ENCODE assay signal across 9 mouse cellular contexts in the genomic region with DNA sequence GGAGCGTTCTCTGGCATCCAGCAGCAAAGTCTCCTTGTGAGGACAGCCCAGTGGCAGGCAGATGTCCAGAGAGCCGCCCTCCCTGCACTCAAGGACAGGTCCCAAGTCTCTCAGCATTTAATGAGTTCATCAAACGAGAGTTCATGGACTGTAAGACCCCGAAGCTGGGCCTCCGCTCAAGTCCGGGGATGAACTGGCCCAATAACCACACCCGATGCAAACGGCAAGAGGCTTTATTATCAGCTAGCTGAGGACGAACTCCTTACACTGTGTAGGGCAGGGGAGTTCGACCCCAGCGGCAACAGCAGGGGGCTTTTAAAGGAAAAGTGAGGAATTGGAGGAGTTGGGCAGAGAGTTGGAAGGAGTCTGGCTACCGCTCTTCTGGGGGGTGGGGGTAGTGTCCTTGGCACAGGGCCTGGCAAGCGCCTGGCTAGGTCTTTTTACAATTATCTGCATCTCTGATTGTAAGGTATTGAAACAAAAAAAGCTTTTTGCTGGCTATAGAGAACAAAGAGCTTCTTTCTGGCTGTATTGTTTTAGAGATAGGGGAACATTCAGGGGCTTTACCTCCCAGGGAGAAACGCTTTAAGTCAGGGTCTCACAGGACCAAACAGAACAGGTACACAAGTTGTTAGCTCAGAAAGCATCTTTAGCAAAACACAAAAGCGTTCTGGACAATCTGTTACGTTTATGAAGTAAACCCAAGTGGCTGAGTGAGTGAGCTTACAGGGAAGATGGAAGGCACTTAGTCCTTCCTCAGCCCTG.
DNase-seq lines count a peak whose midpoint lies in the region; ATAC-seq and TF ChIP-seq lines count a peak whose summit lies in the region.
"Had no signal": no experiment of that assay in that cellular context is flagged by ENCODE, and none has a peak within 500 bp of the region (broad histone marks: within the 10 kb centered on the region; RNA-seq: fewer than 3 reads in every experiment).

No protein-coding gene starts in this region.

- peak overlapping the region; percentile 7; the same call in 1 of the 2 replicates for H3K27ac ChIP-seq in limb, embryonic 15.5 days
- no peak overlapping the region for H3K27ac ChIP-seq in limb, embryonic 10.5 days
- H3K27ac ChIP-seq in heart, embryonic 15.5 days: peak overlapping the region; percentile 72
- no peak overlapping the region for H3K27ac ChIP-seq in midbrain, postnatal 0 days (ENCODE audit: low read depth, low read length)
- H3K27ac ChIP-seq: macrophage had no signal

- peaks cover 7% of the 10 kb centered on the region for H3K4me1 ChIP-seq in limb, embryonic 15.5 days
- H3K4me1 ChIP-seq in limb, embryonic 10.5 days: no peaks in the 10 kb centered on the region
- H3K4me1 ChIP-seq in heart, embryonic 15.5 days (replicated peaks): peaks cover 22% of the 10 kb centered on the region
- H3K4me1 ChIP-seq in midbrain, postnatal 0 days (ENCODE audit: insufficient read depth, low read length): 0 out of 2 replicates have a peak, but pooled peaks cover 4% of the 10 kb centered on the region

- TF ChIP-seq CTCF in brain, embryonic 14.5 days (IDR thresholded peaks at IDR 0.05; ENCODE audit: borderline replicate concordance, extremely low read depth, insufficient read depth, insufficient read length): no peak
- no peak for TF ChIP-seq CTCF in midbrain, postnatal 0 days (IDR thresholded peaks at IDR 0.05)

- WGBS in limb, embryonic 15.5 days: 44% methylated on average over 16 of the region's 16 CpGs
- WGBS in limb, embryonic 10.5 days: 57% methylated on average over 16 of the region's 16 CpGs
- WGBS in heart, embryonic 15.5 days: 30% methylated on average over 16 of the region's 16 CpGs
- WGBS in midbrain, postnatal 0 days: 21% methylated on average over 16 of the region's 16 CpGs

- TF ChIP-seq POLR2A in brain, embryonic 14.5 days (IDR thresholded peaks at IDR 0.05; ENCODE audit: borderline replicate concordance, extremely low read depth, insufficient read depth, insufficient read length, poor library complexity, severe bottlenecking): no peak

- no peaks in the 10 kb centered on the region for H3K27me3 ChIP-seq in limb, embryonic 15.5 days
- H3K27me3 ChIP-seq in limb, embryonic 10.5 days (ENCODE audit: low read depth, poor library complexity, severe bottlenecking): no peaks in the 10 kb centered on the region
- no peaks in the 10 kb centered on the region for H3K27me3 ChIP-seq in heart, embryonic 15.5 days
- no peaks in the 10 kb centered on the region for H3K27me3 ChIP-seq in midbrain, postnatal 0 days (ENCODE audit: insufficient read depth, low read length)

- no peak overlapping the region for H3K4me2 ChIP-seq in limb, embryonic 15.5 days
- peak overlapping the region; percentile 59 for H3K4me2 ChIP-seq in heart, embryonic 15.5 days
- H3K4me2 ChIP-seq in midbrain, postnatal 0 days (ENCODE audit: low read depth, low read length, poor library complexity, severe bottlenecking): peak overlapping the region; percentile 20

- no peak for DNase-seq in limb, embryonic 10.5 days (ENCODE audit: low spot score)
- peak; percentile 41 for DNase-seq in brain, embryonic 14.5 days (ENCODE audit: low read depth)
- no peak for DNase-seq in midbrain, postnatal 0 days (ENCODE audit: low spot score)
- no peak for DNase-seq in left cerebral cortex, adult 18-20 months (ENCODE audit: low spot score in 2 of 2)
- DNase-seq in thymus, postnatal 0 days (ENCODE audit: low spot score): no peak

- no peak overlapping the region for H3K4me3 ChIP-seq in limb, embryonic 15.5 days
- no peak overlapping the region for H3K4me3 ChIP-seq in limb, embryonic 10.5 days
- peak overlapping the region; percentile 33 for H3K4me3 ChIP-seq in heart, embryonic 15.5 days
- no peak overlapping the region for H3K4me3 ChIP-seq in midbrain, postnatal 0 days (ENCODE audit: low read depth, low read length)

- H3K9ac ChIP-seq in limb, embryonic 15.5 days: no peak overlapping the region
- peak overlapping the region; percentile 42; the same call in 1 of the 2 replicates for H3K9ac ChIP-seq in heart, embryonic 15.5 days
- no peak overlapping the region for H3K9ac ChIP-seq in midbrain, postnatal 0 days (replicated peaks; ENCODE audit: low read length, poor library complexity, severe bottlenecking)

- H3K9me3 ChIP-seq in limb, embryonic 15.5 days: no peaks in the 10 kb centered on the region
- no peaks in the 10 kb centered on the region for H3K9me3 ChIP-seq in limb, embryonic 10.5 days (replicated peaks)
- no peaks in the 10 kb centered on the region for H3K9me3 ChIP-seq in heart, embryonic 15.5 days (replicated peaks)
- no peaks in the 10 kb centered on the region for H3K9me3 ChIP-seq in midbrain, postnatal 0 days (ENCODE audit: low read length)

- H3K36me3 ChIP-seq in limb, embryonic 15.5 days: no peaks in the 10 kb centered on the region
- H3K36me3 ChIP-seq in limb, embryonic 10.5 days: peaks cover 9% of the 10 kb centered on the region; the same call in 1 of the 2 replicates
- peaks cover 3% of the 10 kb centered on the region; the same call in 1 of the 2 replicates for H3K36me3 ChIP-seq in heart, embryonic 15.5 days
- no peaks in the 10 kb centered on the region for H3K36me3 ChIP-seq in midbrain, postnatal 0 days (ENCODE audit: insufficient read depth, low read length)

- no peak for ATAC-seq in limb, embryonic 15.5 days (ENCODE audit: insufficient number of reproducible peaks, low FRiP score, low TSS enrichment, low read depth)
- no peak for ATAC-seq in heart, embryonic 15.5 days (replicated peaks; ENCODE audit: insufficient number of reproducible peaks, insufficient read depth, low FRiP score, low read depth)
- ATAC-seq in midbrain, postnatal 0 days (ENCODE audit: low FRiP score): no peak
- ATAC-seq in megakaryocyte progenitor cell, adult 5-6 weeks (replicated peaks; ENCODE audit: poor library complexity): no peak

Comparison
In these comparisons a context has a peak if more than half of its experiments do, and no peak if none do; other contexts are left out.
1. H3K27ac ChIP-seq: peak in limb, embryonic 15.5 days (single experiment) and heart, embryonic 15.5 days (single experiment); none in limb, embryonic 10.5 days (single experiment) and midbrain, postnatal 0 days (single experiment).